Mouse (Mus musculus) intestine, embryonic 15.5 days (tissue): ENCODE measurements around the gene Rbm4. TPM values are rescaled to one million over a fixed set of nuclear protein-coding genes. Genes with fewer than 3 reads are reported as not detected.
A peak's percentile ranks its signal among the peaks of the same experiment; 100 is the strongest.
"Not testable (repeated sequence)": the region's sequence is repeated elsewhere in the genome, so short reads cannot be mapped to it uniquely, and the experiment has no call there.

Source experiments
- ATAC-seq: fragments of 200-750 bp; cut with Nextera tagmentation; 2 replicates; pipeline ENCODE4 v1.8.0; 2017; ENCODE audit warnings: moderate TSS enrichment, moderate library complexity
- H3K27ac ChIP-seq: fragments of 300-500 bp; sonication (generic); 2 replicates; pipeline ENCODE4 v1.5.1; 2015; ENCODE audit warnings: mild to moderate bottlenecking, inconsistent platforms
- H3K27me3 ChIP-seq: fragments of 300-500 bp; sonication (generic); replicated peaks from 2 replicates; pipeline ENCODE4 v1.6.1; 2015; ENCODE audit warnings: inconsistent platforms
- H3K36me3 ChIP-seq: fragments of 300-500 bp; sonication (generic); 2 replicates; pipeline ENCODE4 v1.6.1; 2015; ENCODE audit warnings: inconsistent platforms
- H3K4me1 ChIP-seq: fragments of 300-500 bp; sonication (generic); replicated peaks from 2 replicates; pipeline ENCODE4 v1.6.1; 2015; ENCODE audit warnings: inconsistent platforms
- H3K4me2 ChIP-seq: fragments of 300-500 bp; sonication (generic); replicated peaks from 2 replicates; pipeline ENCODE4 v1.6.1; 2015; ENCODE audit warnings: mild to moderate bottlenecking, inconsistent platforms
- H3K4me3 ChIP-seq: fragments of 300-500 bp; sonication (generic); replicated peaks from 2 replicates; pipeline ENCODE4 v1.5.1; 2015; ENCODE audit warnings: inconsistent platforms
- H3K9ac ChIP-seq: fragments of 300-500 bp; sonication (generic); 2 replicates; pipeline ENCODE4 v1.6.1; 2015; ENCODE audit warnings: inconsistent platforms
- H3K9me3 ChIP-seq: fragments of 300-500 bp; sonication (generic); 2 replicates; pipeline ENCODE4 v1.6.1; 2016; ENCODE audit warnings: inconsistent platforms
- WGBS: fragments of 180-500 bp; shearing (Covaris S2); methylation state at CpG from one replicate; pipeline ENCODE4 v1.1.7; 2015; 5-methylcytosine and 5-hydroxymethylcytosine counted together
- polyA plus RNA-seq: library from polyadenylated mRNA; unstranded; fragments of >200 nt; fragmentation: Nextera tagmentation; extraction: Ambion mirVana; gene quantifications from 2 replicates; pipeline ENCODE4 v1.2.1, GENCODE M21; 2015

Rbm4 gene
- polyA plus RNA-seq, 1 experiment from 2014 or later = 43.8 TPM

DNA sequence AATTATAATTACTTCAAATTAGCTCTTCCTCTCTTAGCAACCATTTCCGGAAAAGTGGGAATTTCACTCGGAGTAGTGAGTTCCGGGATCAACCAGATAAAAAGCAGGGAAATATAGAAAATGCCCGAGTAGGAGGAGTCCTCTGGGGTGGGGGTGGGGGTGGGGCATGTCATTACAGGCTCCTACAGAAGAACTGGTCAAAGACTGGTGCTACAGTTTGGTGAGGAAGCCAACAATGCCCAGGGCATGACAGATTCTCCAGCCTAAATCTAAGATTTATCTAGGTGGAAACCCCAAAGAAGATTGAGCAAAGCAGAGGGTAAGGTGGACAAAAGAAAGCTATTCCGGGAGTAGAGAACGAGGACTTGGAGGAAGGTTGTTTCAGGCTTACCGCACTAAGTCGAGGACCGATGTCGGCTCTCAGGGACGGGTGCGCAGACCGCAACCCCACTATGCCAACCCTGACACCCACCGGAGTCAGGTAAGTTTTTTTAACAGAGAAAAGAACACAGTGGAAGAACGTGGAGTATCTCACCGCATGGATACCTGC is 345 bp downstream of the Rbm4 start:
- ATAC-seq = peak; percentile 74
- Histone ChIP-seq H3K9me3 (no peaks in the 10 kb centered on the region), H3K27me3 (no peaks in the 10 kb centered on the region), H3K36me3 (peaks cover 7% of the 10 kb centered on the region; the same call in 1 of the 2 replicates), H3K9ac (peak overlapping the region; percentile 53), H3K4me3 (peak overlapping the region; percentile 61), H3K4me1 (peaks cover 25% of the 10 kb centered on the region), H3K27ac (peak overlapping the region; percentile 64), H3K4me2 (peak overlapping the region; percentile 69)
- WGBS = 1% methylated on average over 16 of the region's 16 CpGs

- WGBS = 95% methylated on average over 2 of the region's 2 CpGs
- H3K36me3 ChIP-seq = peaks cover 32% of the 10 kb centered on the region
These were observed 7.4 kb downstream of the Rbm4 start for GRCm38 (mm10) chr19:4786313-4786712.

DNA sequence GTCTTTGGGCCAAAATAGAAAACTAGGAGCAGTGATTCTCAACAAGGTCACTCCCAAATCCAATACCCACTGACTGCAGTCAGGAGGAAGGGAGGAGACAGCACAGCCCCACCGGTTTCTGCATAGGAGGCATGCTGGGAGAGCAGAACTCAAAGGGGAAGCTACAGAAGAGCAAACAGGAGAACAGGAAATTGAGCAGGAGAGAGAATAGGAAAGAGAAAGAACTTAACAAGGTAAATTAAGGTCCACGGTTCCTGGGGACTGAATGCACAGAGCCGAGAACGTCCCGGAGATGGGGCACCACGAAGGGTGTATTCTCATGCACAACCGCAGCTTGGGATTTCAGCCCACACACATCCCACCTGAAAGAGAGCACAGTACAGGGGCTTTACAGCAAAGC is 8.5 kb downstream of the Rbm4 start:
- no peak for ATAC-seq
- Histone ChIP-seq H3K4me1 (peaks cover 6% of the 10 kb centered on the region; the same call in 1 of the 2 replicates), H3K36me3 (peaks cover 31% of the 10 kb centered on the region), H3K27me3 (no peaks in the 10 kb centered on the region), H3K4me2 (no peak overlapping the region), H3K9ac (no peak overlapping the region), H3K4me3 (no peak overlapping the region), H3K27ac (no peak overlapping the region), H3K9me3 (no peaks in the 10 kb centered on the region)
- 88% methylated on average over 7 of the region's 7 CpGs for WGBS

More at GRCm38 (mm10) chr19:4786313-4786712, 7.4 kb downstream of the Rbm4 start:
- Histone ChIP-seq H3K4me1 (peaks cover 13% of the 10 kb centered on the region; the same call in 1 of the 2 replicates), H3K27me3 (no peaks in the 10 kb centered on the region), H3K4me3 (no peak overlapping the region), H3K27ac (no peak overlapping the region), H3K9me3 (no peaks in the 10 kb centered on the region), H3K9ac (no peak overlapping the region), H3K4me2 (no peak overlapping the region)
- ATAC-seq = no peak

GRCm38 (mm10) chr19:4782891-4783290 is 10.8 kb downstream of the Rbm4 start:
- 90% methylated on average over 2 of the region's 2 CpGs for WGBS
- Histone ChIP-seq H3K36me3 (peaks cover 27% of the 10 kb centered on the region), H3K4me1 (0 out of 2 replicates have a peak, but pooled peaks cover 3% of the 10 kb centered on the region), H3K27me3 (no peaks in the 10 kb centered on the region), H3K9ac (no peak overlapping the region), H3K4me2 (no peak overlapping the region), H3K27ac (no peak overlapping the region), H3K9me3 (no peaks in the 10 kb centered on the region), H3K4me3 (no peak overlapping the region)
- ATAC-seq = no peak

GRCm38 (mm10) chr19:4772785-4773184 is 20.9 kb downstream of the Rbm4 start:
- Histone ChIP-seq H3K27ac (no peak overlapping the region), H3K36me3 (peaks cover 21% of the 10 kb centered on the region), H3K9me3 (no peaks in the 10 kb centered on the region), H3K4me1 (no peaks in the 10 kb centered on the region), H3K4me2 (no peak overlapping the region), H3K4me3 (no peak overlapping the region), H3K9ac (no peak overlapping the region), H3K27me3 (no peaks in the 10 kb centered on the region)
- ATAC-seq = no peak
- WGBS = 59% methylated on average over 3 of the region's 3 CpGs

DNA sequence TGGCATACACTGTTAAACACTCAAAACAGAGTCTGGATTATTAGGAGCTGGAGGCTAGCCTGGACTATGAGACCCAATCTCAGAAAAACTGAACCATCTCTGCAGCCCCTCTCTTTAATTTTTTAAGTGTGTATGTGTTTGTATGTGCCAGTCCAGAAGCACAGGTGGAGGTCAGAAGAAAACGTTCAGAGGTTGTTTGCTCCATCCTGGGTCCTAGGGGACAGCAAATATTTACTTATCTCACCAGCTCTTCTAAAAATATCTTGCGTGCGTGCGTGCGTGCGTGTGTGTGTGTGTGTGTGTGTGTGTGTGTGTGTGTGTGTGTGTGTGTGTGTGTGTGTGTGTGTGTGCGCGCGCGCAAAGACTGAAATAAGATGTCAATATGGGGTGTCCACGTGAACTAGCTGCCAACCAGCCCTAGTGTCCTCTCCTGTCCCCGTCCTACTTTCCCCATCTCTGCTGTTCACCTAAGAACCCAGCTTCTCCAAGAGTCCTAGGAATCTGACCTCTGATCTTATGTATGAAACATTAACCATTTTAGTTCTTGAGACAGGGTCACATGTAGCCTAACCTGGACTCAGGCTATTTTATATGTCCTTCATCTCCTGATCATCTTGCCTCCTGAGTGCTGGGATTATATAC is 26.1 kb downstream of the Rbm4 start:
- no peak for ATAC-seq
- Histone ChIP-seq H3K9ac (no peak overlapping the region), H3K4me3 (no peak overlapping the region), H3K36me3 (peaks cover 23% of the 10 kb centered on the region), H3K4me1 (no peaks in the 10 kb centered on the region), H3K9me3 (no peaks in the 10 kb centered on the region), H3K4me2 (no peak overlapping the region), H3K27me3 (no peaks in the 10 kb centered on the region), H3K27ac (no peak overlapping the region)
- WGBS = 68% methylated on average over 8 of the region's 12 CpGs

DNA sequence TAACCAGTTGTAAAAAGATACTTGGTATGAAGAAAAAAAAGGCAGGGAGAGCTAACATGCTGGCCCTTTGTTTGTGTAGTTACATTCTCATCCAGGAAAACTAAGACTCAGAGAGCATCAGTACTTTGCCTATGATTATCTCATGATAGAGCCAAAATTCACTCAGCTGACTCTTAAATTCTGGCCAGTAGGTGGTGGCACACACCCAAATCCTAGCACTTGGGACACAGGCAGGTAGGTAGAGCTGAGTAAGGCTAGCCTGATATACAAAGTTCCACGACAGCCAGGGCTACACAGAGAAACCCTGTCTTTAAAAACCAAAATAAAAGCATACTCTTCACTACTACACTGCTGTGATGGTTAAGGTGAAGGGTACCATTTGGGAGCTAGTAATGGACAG is 30.8 kb downstream of the Rbm4 start:
- H3K27me3 ChIP-seq = no peaks in the 10 kb centered on the region
- whole genome bisulfite sequencing = 55% methylated on average over 1 of the region's 1 CpGs
- H3K27ac ChIP-seq = no peak overlapping the region
- no peak for ATAC-seq
- no peak overlapping the region for H3K4me2 ChIP-seq
- no peak overlapping the region for H3K4me3 ChIP-seq
- H3K9me3 ChIP-seq = no peaks in the 10 kb centered on the region
- H3K9ac ChIP-seq = no peak overlapping the region
- H3K4me1 ChIP-seq = peaks cover 6% of the 10 kb centered on the region
- peaks cover 18% of the 10 kb centered on the region for H3K36me3 ChIP-seq

DNA sequence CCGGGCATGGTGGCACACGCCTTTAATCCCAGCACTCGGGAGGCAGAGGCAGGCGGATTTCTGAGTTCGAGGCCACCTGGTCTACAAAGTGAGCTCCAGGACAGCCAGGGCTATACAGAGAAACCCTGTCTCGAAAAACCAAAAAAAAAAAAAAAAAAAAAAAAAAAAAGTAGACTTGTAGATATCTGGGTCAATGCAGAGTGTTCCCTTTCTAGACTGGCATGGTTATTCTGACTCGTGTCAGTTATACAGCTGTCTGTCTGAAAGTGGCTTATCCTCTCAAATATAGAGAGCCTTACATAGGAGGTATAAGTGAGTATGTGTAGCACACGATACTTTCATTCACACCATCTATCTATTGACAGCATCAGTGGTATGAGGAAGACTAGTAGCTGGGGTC is 33.2 kb downstream of the Rbm4 start:
- not testable (repeated sequence) for H3K27ac ChIP-seq, H3K4me3 ChIP-seq, H3K9ac ChIP-seq, ATAC-seq, H3K9me3 ChIP-seq, H3K4me2 ChIP-seq, H3K27me3 ChIP-seq
- 86% methylated on average over 8 of the region's 8 CpGs for WGBS
- Histone ChIP-seq H3K36me3 (peaks cover 10% of the 10 kb centered on the region; the same call in 1 of the 2 replicates), H3K4me1 (peaks cover 11% of the 10 kb centered on the region)

DNA sequence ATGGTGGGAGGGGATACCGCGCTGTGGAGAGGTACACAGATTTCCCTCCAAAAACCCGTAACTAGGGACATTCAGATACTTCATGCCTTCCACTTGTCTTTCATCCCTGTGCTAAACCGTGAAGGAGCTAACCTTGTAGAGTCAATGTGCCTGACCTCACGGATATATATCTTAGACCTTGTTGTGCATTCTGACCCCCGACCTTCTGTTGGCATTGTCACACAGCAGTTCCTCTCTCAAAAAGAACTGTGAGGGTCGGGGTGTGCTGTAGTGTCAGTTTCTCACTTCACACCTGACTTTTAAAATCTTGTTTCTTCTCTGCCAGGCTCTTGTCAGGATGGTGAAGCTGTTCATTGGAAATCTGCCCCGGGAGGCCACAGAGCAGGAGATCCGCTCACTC is 36.8 kb downstream of the Rbm4 start:
- ATAC-seq = no peak
- Histone ChIP-seq H3K36me3 (peaks cover under 1% of the 10 kb centered on the region; the same call in 1 of the 2 replicates), H3K9me3 (no peaks in the 10 kb centered on the region), H3K27me3 (no peaks in the 10 kb centered on the region), H3K9ac (peak overlapping the region; percentile 67), H3K4me1 (peaks cover 11% of the 10 kb centered on the region), H3K4me3 (peak overlapping the region; percentile 68), H3K4me2 (peak overlapping the region; percentile 84), H3K27ac (peak overlapping the region; percentile 96)
- 3% methylated on average over 9 of the region's 9 CpGs for WGBS

DNA sequence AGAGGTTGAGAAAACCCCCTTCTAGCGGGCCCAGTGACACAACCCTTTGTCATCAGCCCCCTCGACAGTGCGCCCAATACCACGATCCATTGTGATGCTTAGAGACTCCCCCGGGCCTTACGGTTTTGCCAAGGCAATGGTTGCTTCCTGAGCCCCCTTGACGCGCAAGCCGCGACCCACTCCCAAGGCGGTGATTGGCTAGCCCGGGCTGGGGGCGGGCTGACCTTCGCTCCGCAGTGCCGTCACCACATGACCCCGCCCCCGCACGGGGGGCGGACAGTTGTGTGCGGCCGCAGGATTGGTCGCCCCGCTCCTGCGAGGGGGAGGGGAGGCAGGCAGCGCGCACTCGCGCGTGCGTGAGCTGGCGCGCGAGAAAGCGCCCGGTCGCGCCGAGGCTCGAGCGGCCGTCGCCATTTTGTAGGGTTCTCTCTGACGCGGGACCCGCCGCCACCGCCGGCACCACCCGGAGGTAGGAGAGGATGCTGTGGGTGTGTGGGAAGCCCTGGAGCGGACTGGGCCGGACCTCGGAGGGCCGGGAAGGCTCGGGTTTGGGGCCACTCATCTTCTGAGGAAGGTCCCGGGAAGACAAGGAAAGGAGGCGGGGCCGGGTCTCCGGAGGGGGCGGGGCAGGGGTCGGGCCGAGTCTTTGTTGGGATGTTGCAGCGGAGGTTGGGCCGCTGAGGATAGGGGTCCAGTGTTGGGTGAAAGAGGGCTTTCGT is 37.3 kb downstream of the Rbm4 start, which contains the start of gene Rbm4b:
Gene Rbm4b (plus strand): TSS at position 305 of the 719 bp plus-strand sequence.
- Histone ChIP-seq H3K9ac (peak within 1 kb of the TSS; percentile 67), H3K36me3 (no peaks in the 10 kb centered on the region), H3K4me3 (peak within 1 kb of the TSS; percentile 68), H3K4me1 (peaks cover 11% of the 10 kb centered on the region), H3K9me3 (no peaks in the 10 kb centered on the region), H3K27ac (peak within 1 kb of the TSS; percentile 96), H3K4me2 (peak within 1 kb of the TSS; percentile 84), H3K27me3 (no peaks in the 10 kb centered on the region)
- WGBS = under 1% methylated on average over 65 of the region's 65 CpGs
- ATAC-seq = peak; percentile 98

GRCm38 (mm10) chr19:4755565-4756192 is 38.0 kb downstream of the Rbm4 start:
- Histone ChIP-seq H3K4me2 (peak overlapping the region; percentile 84), H3K4me1 (peaks cover 11% of the 10 kb centered on the region), H3K27ac (peak overlapping the region; percentile 96), H3K36me3 (no peaks in the 10 kb centered on the region), H3K27me3 (no peaks in the 10 kb centered on the region), H3K9ac (peak overlapping the region; percentile 67), H3K9me3 (no peaks in the 10 kb centered on the region), H3K4me3 (peak overlapping the region; percentile 68)
- peak; percentile 71 for ATAC-seq
- WGBS = under 1% methylated on average over 10 of the region's 10 CpGs

DNA sequence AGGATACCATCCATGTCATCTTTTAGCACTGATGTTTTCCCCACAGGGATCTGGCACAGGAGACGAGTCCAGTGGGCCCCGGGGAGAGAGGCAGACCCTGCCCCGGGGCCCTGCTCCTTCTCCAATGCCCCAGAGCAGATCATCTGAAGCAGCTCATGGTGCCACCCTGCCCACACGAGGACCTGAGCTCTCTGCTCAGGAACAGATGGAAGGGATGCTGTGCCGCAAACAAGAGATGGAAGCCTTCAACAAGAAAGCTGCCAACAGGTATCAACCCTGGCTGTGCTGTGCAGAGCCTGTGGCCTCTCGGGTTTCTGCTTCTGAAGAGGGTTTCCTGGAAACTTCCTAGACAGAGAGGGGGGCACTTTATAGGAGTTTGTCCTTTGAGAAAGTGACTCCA is 43.7 kb downstream of the Rbm4 start:
- no peak overlapping the region for H3K9ac ChIP-seq
- ATAC-seq = no peak
- H3K27me3 ChIP-seq = no peaks in the 10 kb centered on the region
- no peaks in the 10 kb centered on the region for H3K9me3 ChIP-seq
- H3K4me2 ChIP-seq = no peak overlapping the region
- H3K4me3 ChIP-seq = no peak overlapping the region
- no peaks in the 10 kb centered on the region for H3K36me3 ChIP-seq
- H3K4me1 ChIP-seq = peaks cover 3% of the 10 kb centered on the region
- no peak overlapping the region for H3K27ac ChIP-seq
- 82% methylated on average over 6 of the region's 6 CpGs for WGBS
